Mouse (Mus musculus) cerebellum, adult 18-20 months (tissue): ENCODE data around the gene Vmn1r63.
"Not testable (repeated sequence)": the region's sequence is repeated elsewhere in the genome, so short reads cannot be mapped to it uniquely, and the experiment has no call there.

ENCODE experiments used
- DNase-seq, 2 experiments: peaks; one replicate each; pipeline ENCODE4 v3.0.0; 2021

Gene Vmn1r63

GRCm38 (mm10) chr7:5805345-5805744 is at the start of gene Vmn1r63:
TSS of gene Vmn1r63 (minus strand) at chr7:5805445.
- not testable (repeated sequence) for DNase-seq
